Mouse (Mus musculus): ENCODE measurements at regions not wholly inside any gene's neighbourhood (a gene's known extent, or its start where the extent isn't known, plus 50 kb on each side); places are given as distances from the start of the nearest gene placed in this dataset.

DNA sequence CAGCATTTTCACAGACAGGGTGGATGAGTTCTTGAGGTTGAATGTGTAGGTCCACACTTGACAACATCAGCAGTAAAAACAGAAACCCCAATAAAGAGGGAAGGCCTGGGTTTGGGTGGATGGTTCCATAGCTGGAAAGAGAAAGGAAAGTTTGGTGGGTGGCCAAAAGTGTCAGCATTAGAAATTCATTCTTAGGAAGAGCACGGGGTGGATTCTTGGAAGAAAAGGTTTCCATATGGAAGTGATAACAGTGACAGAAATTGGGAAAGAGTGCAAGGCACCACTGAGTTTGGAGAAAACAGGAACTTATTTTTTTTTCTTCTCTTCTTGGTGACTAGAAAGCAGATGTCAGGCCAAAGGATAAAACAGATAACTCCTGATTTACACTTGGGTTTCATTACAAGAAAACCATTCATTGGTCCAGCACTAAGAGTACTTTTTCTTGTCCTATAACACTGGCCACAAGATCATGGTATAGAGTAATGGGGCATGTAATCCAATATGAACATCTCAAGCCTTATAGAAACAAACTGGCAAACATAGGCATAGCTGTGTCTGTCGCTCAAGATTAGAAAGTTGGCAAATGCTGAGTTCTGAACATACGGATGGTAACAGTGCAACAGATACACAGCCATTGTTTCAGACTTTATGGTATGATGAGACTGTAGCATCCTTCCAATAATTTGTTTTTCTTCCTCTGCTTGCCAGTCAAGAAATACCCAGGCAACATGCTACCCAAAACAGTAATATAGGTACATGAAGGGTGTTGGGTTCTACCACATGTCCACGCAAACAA is 209.7 kb upstream of the Pard3b start:
- no peaks in the 10 kb centered on the region for H3K4me1 ChIP-seq
- DNase-seq (ENCODE audit: low spot score) = no peak
- no peak overlapping the region for H3K27ac ChIP-seq (replicated peaks)
- H3K4me3 ChIP-seq = no peak overlapping the region
- 92% methylated on average over 4 of the region's 4 CpGs for WGBS
- H3K27me3 ChIP-seq (replicated peaks; ENCODE audit: low read depth, poor library complexity, severe bottlenecking) = no peaks in the 10 kb centered on the region
- H3K9me3 ChIP-seq = no peaks in the 10 kb centered on the region
- H3K36me3 ChIP-seq (replicated peaks) = no peaks in the 10 kb centered on the region

DNA sequence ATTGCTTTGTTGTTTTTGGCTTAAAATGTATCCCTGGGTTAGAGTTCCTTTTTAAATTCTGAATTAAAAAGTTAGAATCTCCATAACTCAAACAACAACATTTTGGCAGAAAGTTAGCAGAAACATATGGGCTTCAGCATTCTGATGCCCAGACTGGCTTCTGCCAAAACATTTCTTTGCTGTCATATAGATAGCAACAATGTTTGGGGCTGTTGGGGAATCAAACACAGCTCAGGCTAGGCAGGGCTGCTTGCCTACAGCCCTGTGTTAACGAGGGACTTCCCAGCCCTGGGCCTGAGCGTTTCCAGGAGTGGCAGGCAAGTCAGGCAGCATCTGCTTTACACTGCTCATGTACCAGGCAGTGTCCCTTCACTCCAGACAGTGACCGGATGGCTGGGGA is 201.0 kb upstream of the Pard3b start:
- H3K4me3 ChIP-seq = no peak overlapping the region
- 66% methylated on average over 3 of the region's 3 CpGs for WGBS
- no peaks in the 10 kb centered on the region for H3K27me3 ChIP-seq (replicated peaks; ENCODE audit: low read depth, poor library complexity, severe bottlenecking)
- H3K36me3 ChIP-seq (replicated peaks) = no peaks in the 10 kb centered on the region
- no peak overlapping the region for H3K27ac ChIP-seq (replicated peaks)
- no peaks in the 10 kb centered on the region for H3K4me1 ChIP-seq
- H3K9me3 ChIP-seq = no peaks in the 10 kb centered on the region
- DNase-seq (ENCODE audit: low spot score) = no peak

DNA sequence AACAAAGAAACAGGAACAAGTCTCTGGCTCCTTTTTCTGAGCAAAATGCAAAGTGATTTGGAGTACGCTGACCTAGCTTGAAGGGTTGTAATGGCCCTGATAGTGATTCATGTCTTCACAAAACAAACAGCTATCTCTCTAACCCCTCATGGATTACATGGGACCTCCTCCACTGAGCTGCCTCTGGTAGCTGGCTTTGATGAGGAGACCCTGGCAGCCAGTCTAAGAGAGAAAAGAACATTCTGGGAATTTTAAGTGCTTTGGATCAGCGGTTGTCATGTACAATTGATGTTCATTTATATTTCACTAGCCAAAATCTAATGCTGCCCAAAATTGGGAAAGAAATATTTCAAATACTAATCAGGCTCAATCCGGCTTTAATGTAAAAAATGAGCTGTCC is 177.2 kb upstream of the Pard3b start:
- no peaks in the 10 kb centered on the region for H3K4me1 ChIP-seq
- H3K36me3 ChIP-seq (replicated peaks) = no peaks in the 10 kb centered on the region
- no peak overlapping the region for H3K27ac ChIP-seq (replicated peaks)
- 83% methylated on average over 3 of the region's 3 CpGs for WGBS
- DNase-seq (ENCODE audit: low spot score) = no peak
- H3K4me3 ChIP-seq = no peak overlapping the region
- no peaks in the 10 kb centered on the region for H3K27me3 ChIP-seq (replicated peaks; ENCODE audit: low read depth, poor library complexity, severe bottlenecking)
- H3K9me3 ChIP-seq = no peaks in the 10 kb centered on the region

DNA sequence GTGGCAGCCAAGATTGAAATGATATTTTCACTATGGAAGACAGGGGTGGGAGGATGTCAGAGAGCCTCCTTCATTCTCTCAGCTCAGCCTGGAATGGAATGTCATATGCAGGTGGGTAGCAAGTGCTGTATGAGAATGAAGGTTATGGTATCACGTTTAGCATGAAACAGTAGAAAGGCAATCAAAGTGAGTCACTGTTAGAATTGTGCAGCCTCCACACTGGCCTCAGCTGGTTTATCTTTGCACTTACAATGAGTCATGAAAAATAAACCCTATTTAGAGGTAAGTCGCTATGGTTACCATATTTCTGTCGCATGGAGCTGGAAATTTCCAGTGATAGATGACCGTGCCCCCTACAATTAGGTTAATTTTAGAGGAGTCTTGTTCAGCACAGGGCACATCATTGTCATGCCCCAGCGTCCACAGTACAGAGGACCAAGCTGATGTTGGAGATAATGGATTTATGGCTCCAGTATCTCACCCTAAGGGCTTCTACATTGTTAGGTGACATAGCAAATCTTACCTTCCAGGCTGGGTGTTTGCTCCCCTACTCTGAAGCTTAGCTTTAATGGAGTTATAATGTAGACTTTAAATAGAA is 167.9 kb upstream of the Pard3b start:
- no peak for DNase-seq (ENCODE audit: low spot score)
- no peaks in the 10 kb centered on the region for H3K36me3 ChIP-seq (replicated peaks)
- H3K27ac ChIP-seq (replicated peaks) = no peak overlapping the region
- no peaks in the 10 kb centered on the region for H3K4me1 ChIP-seq
- no peak overlapping the region for H3K4me3 ChIP-seq
- no peaks in the 10 kb centered on the region for H3K27me3 ChIP-seq (replicated peaks; ENCODE audit: low read depth, poor library complexity, severe bottlenecking)
- no peaks in the 10 kb centered on the region for H3K9me3 ChIP-seq
- 88% methylated on average over 5 of the region's 5 CpGs for WGBS

DNA sequence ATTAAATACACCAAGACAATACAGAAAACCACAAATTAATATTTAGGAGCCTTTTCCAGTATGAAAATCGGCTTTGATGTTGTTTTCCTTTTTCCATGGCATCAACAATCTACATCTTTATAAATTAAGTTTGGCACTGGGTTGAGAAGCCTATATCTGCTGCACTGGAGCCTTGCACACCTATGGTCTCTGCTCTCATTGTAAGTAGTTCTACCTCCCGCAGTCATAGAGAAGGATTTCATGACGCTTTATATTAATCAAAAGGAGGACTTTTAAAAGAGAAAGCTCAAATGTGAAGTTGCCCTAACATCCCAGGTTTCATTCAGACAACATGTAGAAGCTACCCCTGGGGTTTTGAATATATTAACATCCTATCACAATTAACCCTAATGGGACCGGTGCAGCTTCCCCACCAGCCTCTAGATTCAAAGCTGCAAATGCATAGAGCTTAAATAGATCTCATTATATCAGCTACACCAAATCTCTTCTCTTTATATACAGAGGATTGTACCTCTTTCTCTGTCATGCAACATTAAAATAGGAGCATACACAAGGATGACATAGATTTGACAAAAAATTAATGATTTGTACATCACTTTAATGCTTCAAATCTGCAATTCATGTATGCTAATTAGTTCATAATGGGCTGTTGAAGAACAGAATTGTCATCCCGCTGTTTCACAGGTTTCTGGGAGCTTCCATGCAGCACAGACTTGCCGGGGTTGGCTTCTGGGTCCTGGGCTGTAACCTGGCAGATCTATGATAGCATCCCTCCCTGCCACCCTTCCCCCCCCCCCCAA is 166.6 kb upstream of the Pard3b start:
- Histone ChIP-seq H3K4me3 (no peak overlapping the region), H3K27me3 (replicated peaks; ENCODE audit: low read depth, poor library complexity, severe bottlenecking) (no peaks in the 10 kb centered on the region), H3K36me3 (replicated peaks) (no peaks in the 10 kb centered on the region), H3K9me3 (no peaks in the 10 kb centered on the region), H3K27ac (replicated peaks) (no peak overlapping the region), H3K4me1 (no peaks in the 10 kb centered on the region)
- no peak for DNase-seq (ENCODE audit: low spot score)
- 86% methylated on average over 6 of the region's 6 CpGs for WGBS

DNA sequence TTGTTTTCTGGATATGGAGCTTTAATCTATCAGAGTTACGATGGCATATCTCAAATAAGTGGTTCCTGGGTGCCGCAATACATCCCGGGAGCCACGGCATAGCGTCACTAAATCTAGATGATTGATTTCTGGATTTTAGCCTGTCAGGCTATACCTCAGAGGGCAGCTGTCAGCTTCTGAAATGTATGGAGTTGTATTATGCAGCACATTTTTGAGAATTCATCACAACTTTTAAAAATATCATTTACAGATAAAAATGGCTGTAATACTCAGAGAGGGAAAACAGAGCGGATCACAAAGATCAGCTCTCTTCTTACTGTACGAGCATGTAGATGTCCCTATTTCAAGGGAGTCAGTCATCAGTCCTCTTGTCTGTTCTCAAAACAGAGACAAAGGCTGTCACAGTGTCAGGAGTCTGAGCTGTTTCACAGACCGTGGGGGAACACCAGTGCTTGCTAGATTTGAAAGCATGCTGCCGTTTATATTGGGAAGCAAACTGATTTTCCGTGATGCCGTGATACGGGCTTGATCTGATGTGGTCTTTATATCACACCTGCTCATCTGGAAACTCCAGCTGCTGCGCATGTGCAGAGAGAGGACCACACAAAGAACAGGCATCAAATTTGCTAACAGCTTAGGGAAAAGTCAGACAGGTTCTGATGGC is 165.9 kb upstream of the Pard3b start:
- Histone ChIP-seq H3K27me3 (replicated peaks; ENCODE audit: low read depth, poor library complexity, severe bottlenecking) (no peaks in the 10 kb centered on the region), H3K27ac (replicated peaks) (no peak overlapping the region), H3K4me3 (no peak overlapping the region), H3K9me3 (no peaks in the 10 kb centered on the region), H3K4me1 (no peaks in the 10 kb centered on the region), H3K36me3 (replicated peaks) (no peaks in the 10 kb centered on the region)
- no peak for DNase-seq (ENCODE audit: low spot score)
- WGBS = 89% methylated on average over 13 of the region's 13 CpGs

DNA sequence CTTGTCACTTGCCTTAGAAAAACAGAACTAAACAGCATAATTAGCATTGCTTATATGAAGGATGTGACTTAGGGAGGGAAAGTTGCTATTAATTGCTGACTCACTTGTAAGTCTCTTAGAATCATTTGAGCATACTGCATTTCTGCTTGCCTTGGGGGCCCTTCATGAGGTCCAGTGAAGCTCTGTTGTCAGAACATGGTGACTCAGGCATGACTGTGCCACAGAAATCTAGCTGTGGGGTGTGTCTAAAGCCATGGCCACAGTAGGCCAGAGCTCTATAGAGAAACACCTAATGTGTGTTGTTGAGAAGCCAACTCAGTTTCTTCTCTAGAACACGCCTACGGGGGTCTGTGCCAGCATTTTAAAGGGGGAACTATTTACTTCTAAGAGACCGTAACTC is 153.2 kb upstream of the Pard3b start:
- no peak overlapping the region for H3K4me3 ChIP-seq
- DNase-seq (ENCODE audit: low spot score) = no peak
- no peaks in the 10 kb centered on the region for H3K27me3 ChIP-seq (replicated peaks; ENCODE audit: low read depth, poor library complexity, severe bottlenecking)
- peaks cover 1% of the 10 kb centered on the region; the same call in 1 of the 2 replicates for H3K9me3 ChIP-seq
- WGBS = 95% methylated on average over 3 of the region's 3 CpGs
- no peaks in the 10 kb centered on the region for H3K4me1 ChIP-seq
- no peaks in the 10 kb centered on the region for H3K36me3 ChIP-seq (replicated peaks)
- H3K27ac ChIP-seq (replicated peaks) = no peak overlapping the region

DNA sequence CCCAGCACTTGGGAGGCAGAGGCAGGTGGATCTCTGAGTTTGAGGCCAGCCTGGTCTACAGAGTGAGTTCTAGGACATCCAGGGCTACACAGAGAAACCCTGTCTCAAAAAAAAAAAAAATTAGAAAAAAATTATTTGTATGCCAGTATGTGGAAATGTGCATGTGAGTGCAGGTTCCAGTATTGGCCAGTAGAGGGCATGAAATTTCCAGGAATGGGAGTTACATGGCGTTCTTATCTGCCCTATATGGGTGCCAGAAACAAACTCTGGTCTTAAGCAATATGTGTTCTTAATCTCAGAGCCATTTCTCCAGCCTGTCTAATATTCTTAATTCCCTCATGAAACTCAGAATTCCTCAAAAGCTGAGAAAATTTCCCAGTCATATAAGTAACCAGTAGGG is 113.7 kb upstream of the Pard3b start:
- no peak for DNase-seq (ENCODE audit: low spot score)
- Histone ChIP-seq H3K27me3 (replicated peaks; ENCODE audit: low read depth, poor library complexity, severe bottlenecking) (no peaks in the 10 kb centered on the region), H3K27ac (replicated peaks) (no peak overlapping the region), H3K4me3 (no peak overlapping the region), H3K4me1 (peaks cover 4% of the 10 kb centered on the region), H3K9me3 (no peaks in the 10 kb centered on the region), H3K36me3 (replicated peaks) (no peaks in the 10 kb centered on the region)
- 73% methylated on average over 1 of the region's 1 CpGs for WGBS

DNA sequence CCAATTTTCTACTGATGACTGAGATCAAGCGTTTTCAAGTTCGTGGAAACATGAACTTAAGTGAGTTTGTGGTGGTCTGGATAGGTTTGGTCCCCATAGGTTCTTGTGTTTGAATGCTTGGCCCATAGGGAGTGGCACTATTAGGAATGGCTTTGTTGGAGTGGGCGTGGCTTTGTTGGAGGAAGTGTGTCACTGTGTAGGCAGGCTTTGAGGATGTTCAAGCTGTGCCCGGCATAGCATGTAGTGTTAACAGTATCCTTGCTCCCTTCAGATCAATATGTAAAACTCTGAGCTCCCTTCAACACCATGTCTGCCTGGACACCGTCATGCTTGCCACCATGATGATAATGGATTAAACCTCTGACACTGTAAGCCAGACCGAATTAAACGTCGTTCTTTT is 112.7 kb upstream of the Pard3b start:
- Histone ChIP-seq H3K9me3 (no peaks in the 10 kb centered on the region), H3K27ac (replicated peaks) (no peak overlapping the region), H3K27me3 (replicated peaks; ENCODE audit: low read depth, poor library complexity, severe bottlenecking) (no peaks in the 10 kb centered on the region), H3K4me1 (peaks cover 11% of the 10 kb centered on the region), H3K36me3 (replicated peaks) (no peaks in the 10 kb centered on the region), H3K4me3 (no peak overlapping the region)
- WGBS = 91% methylated on average over 8 of the region's 8 CpGs
- no peak for DNase-seq (ENCODE audit: low spot score)

DNA sequence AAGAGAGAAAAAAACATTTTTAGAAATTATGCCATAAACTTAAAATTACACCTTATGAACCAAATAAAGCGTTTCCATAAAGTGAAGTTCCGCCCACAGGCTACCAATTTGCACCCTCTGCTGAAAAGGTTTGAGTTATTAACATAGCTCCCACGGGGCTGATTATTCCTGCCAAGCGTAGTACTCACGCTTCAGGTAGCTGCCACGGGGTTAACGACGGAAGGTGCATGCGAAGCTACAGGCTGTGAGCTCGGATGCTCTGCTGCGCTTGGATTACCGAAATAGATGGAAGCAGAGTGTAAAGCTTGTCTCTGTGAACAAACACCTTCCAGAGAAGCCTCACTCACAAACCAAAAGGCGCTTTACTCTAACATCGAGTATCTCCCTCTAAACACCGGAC is 109.9 kb upstream of the Pard3b start:
- Histone ChIP-seq H3K36me3 (replicated peaks) (no peaks in the 10 kb centered on the region), H3K27me3 (replicated peaks; ENCODE audit: low read depth, poor library complexity, severe bottlenecking) (no peaks in the 10 kb centered on the region), H3K27ac (replicated peaks) (no peak overlapping the region), H3K4me1 (peaks cover 19% of the 10 kb centered on the region), H3K9me3 (no peaks in the 10 kb centered on the region), H3K4me3 (no peak overlapping the region)
- DNase-seq (ENCODE audit: low spot score) = no peak
- 91% methylated on average over 15 of the region's 15 CpGs for WGBS

DNA sequence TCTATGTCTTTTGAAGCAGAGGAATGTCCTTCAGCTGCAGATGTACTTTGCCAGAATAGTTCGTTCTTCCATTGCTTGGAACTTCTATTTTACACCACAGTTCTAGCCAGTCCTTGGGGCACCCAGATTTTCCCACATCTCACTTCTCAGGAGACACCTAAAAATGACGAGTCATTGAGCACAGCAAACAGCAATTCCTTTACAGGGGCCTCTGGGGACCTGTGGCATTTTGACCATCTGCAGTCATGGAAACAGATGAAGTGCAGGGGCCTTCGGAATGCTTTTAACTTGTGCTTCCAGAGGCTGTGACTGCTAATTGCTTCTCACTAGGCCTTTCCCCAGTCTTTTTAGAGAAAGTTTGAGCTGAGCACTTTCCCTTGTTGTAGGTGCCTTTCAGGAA is 108.5 kb upstream of the Pard3b start:
- WGBS = 33% methylated on average over 3 of the region's 3 CpGs
- peaks cover 19% of the 10 kb centered on the region for H3K4me1 ChIP-seq
- no peaks in the 10 kb centered on the region for H3K9me3 ChIP-seq
- H3K36me3 ChIP-seq (replicated peaks) = no peaks in the 10 kb centered on the region
- no peak overlapping the region for H3K4me3 ChIP-seq
- peak overlapping the region; percentile 40 for H3K27ac ChIP-seq (replicated peaks)
- peak; percentile 46 for DNase-seq (ENCODE audit: low spot score)
- H3K27me3 ChIP-seq (replicated peaks; ENCODE audit: low read depth, poor library complexity, severe bottlenecking) = no peaks in the 10 kb centered on the region

DNA sequence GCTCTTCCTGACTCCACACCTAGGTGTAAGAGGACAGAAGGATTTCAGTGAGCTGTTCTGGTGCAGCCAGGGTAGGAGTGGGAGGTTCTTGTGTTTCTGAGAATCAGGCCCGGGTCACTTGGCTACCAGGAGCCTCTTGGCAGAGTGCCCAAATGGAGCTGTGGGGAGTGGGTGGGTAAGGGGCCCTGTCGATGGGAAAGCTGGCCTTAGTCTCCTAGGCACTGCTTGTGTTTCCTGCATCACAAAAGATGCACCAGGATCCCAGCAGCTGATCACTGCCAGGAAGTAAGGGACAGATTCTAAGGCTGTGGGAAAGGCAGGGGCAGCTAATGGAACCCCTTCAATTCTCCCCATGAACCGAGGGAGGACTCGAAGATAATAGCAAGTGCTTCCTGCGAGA is 107.1 kb upstream of the Pard3b start:
- Histone ChIP-seq H3K27me3 (replicated peaks; ENCODE audit: low read depth, poor library complexity, severe bottlenecking) (no peaks in the 10 kb centered on the region), H3K9me3 (no peaks in the 10 kb centered on the region), H3K27ac (replicated peaks) (peak overlapping the region; percentile 57; the same call in 1 of the 2 replicates), H3K4me3 (no peak overlapping the region), H3K36me3 (replicated peaks) (no peaks in the 10 kb centered on the region), H3K4me1 (peaks cover 19% of the 10 kb centered on the region)
- DNase-seq (ENCODE audit: low spot score) = no peak
- 55% methylated on average over 5 of the region's 5 CpGs for WGBS

Measured in embryonic facial prominence, embryonic 10.5 days (tissue).